Mouse (Mus musculus) cerebellum, postnatal 10 days (tissue): ENCODE measurements around the gene Tunar.

Experiments
- DNase-seq, 2 experiments: peaks; one replicate each; pipeline ENCODE4 v3.0.0; 2021; ENCODE audit warnings: mixed read lengths in 2 of 2

Gene Tunar

GRCm38 (mm10) chr12:105406008-105406407, 72.3 kb downstream of the Tunar start:
- DNase-seq = no peak

DNA sequence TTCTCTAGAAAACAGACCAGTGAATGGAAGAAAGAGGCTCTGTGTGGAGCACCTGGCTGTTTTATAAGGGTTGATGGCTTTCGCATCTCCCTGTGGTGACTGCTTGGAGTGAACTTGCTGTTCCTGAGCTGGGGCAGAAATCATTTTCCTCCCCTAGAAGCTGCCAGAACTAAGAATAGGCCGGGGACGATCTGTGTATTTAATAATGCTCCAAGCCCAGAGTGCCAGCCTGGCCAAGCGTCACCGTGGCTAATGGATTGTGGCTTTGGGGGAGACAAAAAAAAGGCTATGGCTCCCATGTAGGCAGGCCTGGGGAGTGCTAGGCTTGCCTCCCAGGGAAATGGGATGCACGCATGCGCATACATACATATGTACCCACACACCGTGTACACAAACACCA, 80.2 kb downstream of the Tunar start:
- DNase-seq = peak in 1 of 2 experiments; percentile 30

GRCm38 (mm10) chr12:105420476-105420875, 86.8 kb downstream of the Tunar start:
- peak; percentile 42 to 56 for DNase-seq

GRCm38 (mm10) chr12:105426541-105426940, 92.9 kb downstream of the Tunar start:
- DNase-seq = no peak

DNA sequence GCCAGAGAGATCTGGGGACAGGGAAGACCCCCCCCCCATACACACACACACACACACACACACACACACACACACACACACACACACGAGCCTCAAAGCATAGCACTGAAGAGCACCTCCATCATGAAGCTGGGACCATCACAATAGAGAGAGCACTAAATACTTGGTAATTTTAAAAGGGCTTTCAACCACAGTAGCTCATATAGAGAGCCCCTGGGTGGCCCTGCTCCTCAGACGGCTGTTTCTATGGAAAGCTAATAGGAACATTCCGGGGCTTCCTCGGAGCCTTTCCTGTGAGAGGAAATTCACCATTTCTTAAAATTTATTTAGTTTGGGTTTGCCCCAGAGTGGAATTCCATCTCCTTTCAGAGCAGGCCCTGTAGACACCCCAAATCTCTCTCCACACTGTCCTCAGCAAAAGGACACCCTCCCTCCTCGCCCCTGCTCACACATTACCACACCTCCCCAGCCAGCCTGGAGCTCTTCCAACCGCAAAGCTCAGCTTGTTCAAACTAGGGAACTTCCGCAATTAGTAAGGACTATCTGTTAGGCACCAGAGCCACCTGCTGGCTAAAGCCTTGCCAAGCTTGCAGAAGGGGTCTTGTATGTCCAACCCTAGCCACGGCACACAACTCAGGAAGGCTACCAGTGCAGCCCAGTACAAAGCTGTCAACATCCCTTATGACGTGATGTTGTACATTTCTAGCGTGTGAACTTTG, 93.5 kb downstream of the Tunar start:
- DNase-seq = peak; percentile 96

GRCm38 (mm10) chr12:105431872-105432271, 98.2 kb downstream of the Tunar start:
- DNase-seq = peak; percentile 51 to 54

GRCm38 (mm10) chr12:105432807-105433206, 99.1 kb downstream of the Tunar start:
- no peak for DNase-seq
